Mouse (Mus musculus) erythroblast, adult 5-6 weeks (primary cell): Measurements from ENCODE around the gene Zbed4. TPM values are rescaled to one million over a fixed set of nuclear protein-coding genes. Genes with fewer than 3 reads are reported as not detected.
"Not testable (repeated sequence)": the region's sequence is repeated elsewhere in the genome, so short reads cannot be mapped to it uniquely, and the experiment has no call there.

Experiments
- ATAC-seq: replicated peaks from 2 replicates; pipeline ENCODE4 v1.8.0; 2016; ENCODE audit warnings: moderate number of reproducible peaks, mild to moderate bottlenecking, moderate TSS enrichment, inconsistent platforms; ENCODE audit not compliant: poor library complexity, low FRiP score, severe bottlenecking
- total RNA-seq, 2 experiments: library from RNA; stranded (forward) in 1 of 2; stranded (reverse) in 1 of 2; fragments of 150-400 nt in 1 of 2; fragments of 200-764, 138-1000 nt in 1 of 2; gene quantifications; 2 replicates each; pipeline versions ENCODE4 v1.2.3 to v1.2.4; 2015 to 2017; ENCODE audit warnings: low replicate concordance in 2 of 2

The Zbed4 gene
- total RNA-seq, 2 experiments from 2014 or later, result 14.8 to 29.1 TPM

DNA sequence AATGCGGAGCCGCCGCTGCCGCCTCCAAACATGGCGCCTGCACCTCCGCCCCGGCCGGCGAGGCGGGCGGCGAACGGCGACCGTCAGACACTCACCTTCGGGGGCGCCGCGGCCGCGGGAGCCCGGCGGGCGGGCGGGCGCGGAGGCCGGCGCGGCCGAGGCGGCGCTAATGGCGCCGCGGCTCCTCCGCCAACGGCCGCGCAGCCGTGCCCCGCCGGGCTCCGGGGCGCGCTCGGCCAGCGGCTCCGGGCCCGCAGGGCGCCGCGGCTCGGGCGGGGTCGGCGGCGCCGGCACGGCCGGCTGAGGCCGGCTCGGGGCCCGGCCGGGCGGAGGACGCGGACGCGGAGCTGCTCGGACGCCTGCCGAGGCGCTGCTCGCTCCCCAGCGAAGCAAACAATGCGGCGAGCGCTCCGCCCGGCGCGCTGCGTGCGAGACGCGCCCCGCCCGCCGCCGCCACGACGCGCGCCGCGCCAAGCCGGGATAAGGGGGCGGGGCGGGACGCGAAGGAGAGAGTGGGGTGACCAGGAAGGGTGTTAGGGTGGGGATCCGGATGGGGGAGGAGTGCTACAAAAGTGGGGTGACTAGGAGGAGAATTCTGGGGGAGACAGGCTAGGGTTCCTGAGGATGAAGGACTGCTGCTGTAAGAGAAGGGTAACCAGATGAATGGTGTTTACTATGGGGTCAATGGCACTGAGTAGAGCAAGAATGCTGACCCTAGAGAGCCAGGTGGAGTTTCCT is 17.5 kb upstream of the Zbed4 start, which contains the start of gene Brd1:
Gene Brd1 (minus strand): TSS at position 400 of the 738 bp plus-strand sequence.
- peak; percentile 71 for ATAC-seq

DNA sequence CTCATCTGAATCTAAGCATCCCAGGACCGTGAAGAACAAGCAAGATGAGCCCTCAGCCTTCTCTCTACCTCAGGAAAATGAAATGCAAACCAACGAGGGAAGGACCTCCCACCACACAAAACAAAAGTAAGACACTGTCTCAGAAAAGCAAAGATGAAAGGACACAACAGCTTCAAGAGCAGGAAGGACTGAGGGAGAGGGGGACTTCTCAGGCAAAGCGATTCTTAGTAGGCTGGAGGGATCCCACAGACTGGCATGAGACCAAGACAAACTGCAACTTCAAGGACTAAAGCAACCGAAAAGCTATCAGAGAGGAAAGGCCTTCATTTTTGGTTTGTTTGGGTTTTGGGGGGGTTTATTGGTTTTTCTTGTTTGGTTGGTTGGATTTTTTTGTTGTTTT is 15.3 kb upstream of the Zbed4 start:
- ATAC-seq, result no peak

DNA sequence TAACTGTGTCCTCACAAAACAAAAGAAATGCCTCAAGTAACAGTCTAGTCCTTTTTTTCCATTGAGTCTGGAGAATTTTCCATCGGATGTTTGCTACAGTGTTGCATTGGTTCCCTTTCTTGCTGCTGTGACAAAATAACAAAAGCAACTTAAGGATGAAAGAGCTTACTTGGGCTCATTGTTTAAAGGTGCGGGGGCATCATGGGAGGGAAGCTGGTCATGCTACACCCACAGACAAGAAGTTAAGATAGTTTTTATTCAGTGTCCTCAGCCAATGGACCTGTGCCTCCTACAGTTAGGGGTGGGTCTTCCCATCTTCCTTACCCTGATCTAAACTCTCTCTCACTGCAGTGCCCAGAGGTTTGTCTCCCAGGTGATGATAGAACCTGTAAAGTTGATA is 13.0 kb upstream of the Zbed4 start:
- no peak for ATAC-seq

DNA sequence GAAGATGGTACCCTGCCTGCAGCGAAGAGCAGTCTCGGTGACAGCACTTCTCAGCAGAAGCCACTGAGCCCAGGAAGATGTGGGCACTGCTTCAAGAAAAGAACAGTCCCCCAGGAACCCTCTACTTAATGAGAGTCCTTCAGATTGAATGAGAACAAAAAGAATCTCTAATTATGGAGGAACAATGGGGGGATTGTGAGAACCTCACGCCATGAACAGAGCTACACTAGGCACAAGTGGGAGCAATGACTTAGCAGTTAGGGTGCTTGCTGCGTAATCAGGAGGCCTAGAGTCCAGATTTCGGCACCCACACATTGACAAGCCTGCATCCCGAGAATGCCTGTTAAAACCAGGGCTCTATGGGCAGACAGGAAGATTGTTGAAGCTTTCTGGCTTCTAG is 10.1 kb upstream of the Zbed4 start:
- no peak for ATAC-seq

DNA sequence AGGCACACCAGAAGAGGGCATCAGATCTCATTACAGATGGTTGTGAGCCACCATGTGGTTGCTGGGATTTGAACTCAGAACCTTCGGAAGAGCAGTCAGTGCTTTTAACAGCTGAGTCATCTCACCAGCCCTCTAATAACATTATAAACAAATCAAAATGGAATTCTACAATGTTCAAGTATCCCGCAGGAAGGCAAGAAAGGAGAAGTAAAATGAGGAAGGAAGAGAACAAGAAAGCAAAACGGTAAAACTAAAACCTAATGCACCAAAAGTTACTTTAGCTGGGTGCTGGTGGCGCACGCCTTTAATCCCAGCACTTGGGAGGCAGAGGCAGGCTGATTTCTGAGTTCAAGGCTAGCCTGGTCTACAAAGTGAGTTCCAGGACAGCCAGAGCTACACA is 8.1 kb upstream of the Zbed4 start:
- ATAC-seq, result not testable (repeated sequence)

DNA sequence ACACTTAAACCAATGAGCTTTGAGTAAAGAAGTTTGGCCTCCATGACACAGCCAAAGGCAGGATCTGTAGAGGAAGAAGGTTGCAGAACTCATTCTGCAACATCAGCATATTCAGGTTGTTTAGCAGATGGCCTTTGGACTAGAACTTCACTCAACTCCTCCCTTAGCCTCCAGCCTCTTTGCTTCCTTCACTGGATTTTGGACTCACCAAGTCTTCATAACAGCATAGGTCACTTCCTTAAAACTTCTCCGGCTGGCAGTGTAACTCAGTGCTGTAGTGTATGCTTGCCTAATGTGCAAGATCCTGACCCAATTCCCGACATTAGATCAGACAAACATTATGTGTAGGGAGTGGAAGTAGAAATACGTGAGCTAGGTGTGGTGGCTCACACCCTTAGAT is 6.1 kb upstream of the Zbed4 start:
- no peak for ATAC-seq

DNA sequence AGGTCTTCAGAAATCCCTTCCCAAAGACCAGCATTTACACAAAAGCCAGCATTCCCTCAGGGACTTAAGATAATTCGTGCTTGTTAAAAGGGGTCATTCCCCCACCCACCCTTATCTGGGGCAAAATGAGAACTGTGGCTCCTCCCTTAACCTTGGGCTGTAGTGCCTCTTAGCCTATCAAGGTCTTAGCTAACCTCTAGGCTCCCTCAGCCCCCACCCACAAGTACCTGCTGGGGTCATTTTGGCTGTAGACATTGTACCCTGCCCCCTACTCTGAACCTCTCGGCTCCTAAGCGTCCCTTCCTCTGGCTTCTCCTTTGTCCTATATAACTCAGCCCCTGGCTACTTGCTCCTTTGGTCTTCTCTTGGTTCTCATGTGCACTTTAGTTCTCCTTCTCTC is 5.5 kb upstream of the Zbed4 start:
- no peak for ATAC-seq

DNA sequence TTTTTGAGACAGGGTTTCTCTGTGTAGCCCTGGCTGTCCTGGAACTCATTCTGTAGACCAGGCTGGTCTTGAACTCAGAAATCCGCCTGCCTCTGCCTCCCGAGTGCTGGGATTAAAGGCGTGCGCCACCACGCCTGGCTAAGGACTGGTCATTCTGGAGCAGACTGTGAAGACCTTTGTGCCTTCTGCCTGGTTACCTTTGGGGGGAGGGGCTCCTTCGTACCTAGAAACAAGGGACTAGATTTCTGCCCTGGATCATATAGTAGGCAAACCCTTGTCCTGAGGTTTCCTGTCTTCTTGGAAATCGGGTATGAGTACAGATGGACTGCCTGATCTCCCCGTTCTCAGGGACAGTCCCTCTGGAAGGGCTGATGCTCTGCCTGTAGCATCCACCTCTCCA is 1.8 kb upstream of the Zbed4 start:
- ATAC-seq, result not testable (repeated sequence)

DNA sequence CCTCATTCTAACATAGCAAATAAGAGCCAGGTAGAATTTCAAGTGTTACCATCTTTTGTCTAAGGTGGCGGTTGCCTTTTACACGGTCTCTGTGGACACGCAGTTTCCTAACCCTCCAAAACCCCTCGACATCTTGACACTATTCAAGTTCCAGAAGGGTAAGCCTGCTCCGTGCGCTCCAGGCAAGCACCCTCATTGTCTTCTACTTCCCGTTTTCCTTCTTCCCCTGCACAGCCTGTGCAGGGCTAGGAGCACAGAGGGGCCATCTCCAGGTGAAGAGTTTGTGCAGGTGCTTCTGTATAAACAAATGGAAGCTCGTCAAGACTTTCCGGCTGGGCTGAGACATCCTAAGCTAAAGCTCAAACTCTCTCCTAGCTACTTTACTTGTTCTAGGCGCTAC is 1.4 kb upstream of the Zbed4 start:
- no peak for ATAC-seq

DNA sequence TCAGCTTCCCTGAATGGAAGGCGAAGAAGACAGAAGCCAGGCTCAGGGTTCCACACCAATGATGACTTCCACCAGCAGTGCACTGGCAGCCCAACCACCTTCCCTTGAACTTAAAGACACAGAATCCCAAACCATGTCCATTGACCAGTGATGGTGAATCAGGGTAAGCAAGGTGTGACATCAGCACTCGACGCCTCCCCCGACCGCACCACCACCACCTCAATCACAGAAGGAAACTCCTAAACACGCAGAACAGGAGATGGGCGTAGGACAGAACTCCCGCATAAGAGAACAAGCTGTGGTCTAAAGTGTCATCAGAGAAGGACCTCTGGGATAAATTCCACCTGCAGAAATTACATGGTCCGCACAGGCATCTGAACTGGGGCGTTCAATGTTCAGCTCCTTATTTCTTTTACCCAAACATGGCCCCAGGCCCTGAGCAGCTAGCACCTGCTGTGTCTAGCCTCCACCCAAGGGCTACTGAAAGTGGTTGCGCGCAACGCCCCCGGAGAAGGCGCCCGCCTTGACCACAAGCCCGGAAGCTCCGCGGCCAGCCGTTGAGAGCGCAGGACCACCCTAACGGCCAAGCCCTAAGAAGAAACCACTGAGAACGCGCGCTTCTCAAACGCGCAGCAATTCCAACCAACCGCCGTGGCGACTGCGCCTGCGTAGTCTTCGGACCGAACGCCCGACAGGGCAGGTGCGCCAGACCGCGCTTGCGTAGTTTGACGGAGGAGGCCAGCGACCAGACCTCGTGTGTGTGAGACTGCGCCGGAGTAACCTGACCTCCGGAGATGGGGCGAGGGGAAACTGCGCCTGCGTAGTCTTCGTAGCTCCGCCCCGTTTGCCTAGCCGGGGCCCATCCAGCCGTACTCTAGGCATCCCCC is 540 bp upstream of the Zbed4 start:
- peak; percentile 96 for ATAC-seq

DNA sequence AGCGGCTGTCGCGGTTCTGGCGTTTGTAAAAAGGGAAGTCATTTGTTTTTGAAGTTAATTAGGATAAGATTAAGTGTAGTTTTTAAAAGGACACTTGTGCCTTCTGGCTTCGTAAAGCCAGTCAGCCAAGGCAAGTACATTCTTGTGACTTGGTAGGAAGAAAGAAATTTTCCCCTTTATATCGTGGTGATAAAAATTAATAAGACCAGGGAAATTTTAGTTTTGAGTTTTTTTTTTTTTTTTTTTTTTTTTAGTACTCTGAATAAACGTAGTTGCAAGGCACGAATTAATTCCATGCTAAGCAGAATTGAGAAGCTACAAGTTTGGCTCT is 908 bp downstream of the Zbed4 start:
- no peak for ATAC-seq

DNA sequence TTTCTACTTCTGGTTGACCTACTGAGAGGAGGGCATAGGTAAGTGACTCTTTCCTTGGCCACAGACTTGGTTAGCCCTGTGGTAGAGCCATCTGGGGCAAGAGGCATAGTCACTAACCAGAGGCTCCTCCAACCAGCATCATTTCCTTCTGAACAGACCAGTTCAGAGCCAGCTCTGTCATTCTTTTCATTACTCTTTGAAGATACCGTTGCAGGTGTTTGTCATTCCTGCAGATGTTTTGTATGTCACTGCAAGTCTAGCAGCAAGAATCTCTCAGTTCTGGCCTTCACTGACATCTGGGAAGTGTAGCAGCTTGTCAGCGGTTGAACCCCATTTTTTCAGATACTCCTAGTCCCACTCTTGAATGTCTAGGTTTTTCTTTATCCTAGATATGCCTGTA is 3.4 kb downstream of the Zbed4 start:
- no peak for ATAC-seq

DNA sequence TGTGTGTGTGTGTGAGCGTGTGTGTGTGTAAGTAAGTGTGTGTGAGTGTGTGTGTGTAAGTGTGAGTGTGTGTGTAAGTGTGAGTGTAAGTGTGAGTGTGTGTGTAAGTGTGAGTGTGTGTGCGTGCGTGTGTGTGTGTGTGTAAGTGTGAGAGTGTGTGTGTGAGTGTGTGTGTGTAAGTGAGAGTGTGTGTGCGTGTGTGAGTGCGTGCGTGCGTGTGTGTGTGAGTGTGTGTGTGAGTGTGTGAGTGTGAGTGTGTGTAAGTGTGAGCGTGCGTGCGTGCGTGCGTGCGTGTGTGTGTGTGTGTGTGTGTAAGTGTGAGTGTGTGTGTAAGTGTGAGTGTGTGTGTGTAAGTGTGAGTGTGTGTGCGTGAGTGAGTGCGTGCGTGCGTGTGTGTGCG is 4.3 kb downstream of the Zbed4 start:
- ATAC-seq, result no peak

DNA sequence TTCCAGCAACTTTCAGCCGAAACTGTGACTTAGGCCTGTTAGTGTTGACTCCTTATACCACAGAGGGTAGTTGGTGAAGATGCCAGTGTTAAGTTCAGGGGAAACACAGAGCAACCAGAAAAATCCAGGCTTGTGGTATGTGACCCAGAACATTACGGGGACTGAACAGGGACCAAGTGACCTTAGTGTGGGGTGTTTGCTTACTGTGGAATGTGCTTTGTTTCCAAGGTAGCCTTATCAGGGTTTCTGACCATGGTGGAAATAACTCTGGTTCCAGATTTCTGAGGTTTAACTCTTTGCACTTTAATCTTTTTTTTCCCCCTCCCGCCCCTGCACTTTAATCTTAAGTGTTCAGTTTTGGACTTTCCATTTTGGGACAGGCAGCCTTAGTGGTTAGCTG is 6.6 kb downstream of the Zbed4 start:
- no peak for ATAC-seq

DNA sequence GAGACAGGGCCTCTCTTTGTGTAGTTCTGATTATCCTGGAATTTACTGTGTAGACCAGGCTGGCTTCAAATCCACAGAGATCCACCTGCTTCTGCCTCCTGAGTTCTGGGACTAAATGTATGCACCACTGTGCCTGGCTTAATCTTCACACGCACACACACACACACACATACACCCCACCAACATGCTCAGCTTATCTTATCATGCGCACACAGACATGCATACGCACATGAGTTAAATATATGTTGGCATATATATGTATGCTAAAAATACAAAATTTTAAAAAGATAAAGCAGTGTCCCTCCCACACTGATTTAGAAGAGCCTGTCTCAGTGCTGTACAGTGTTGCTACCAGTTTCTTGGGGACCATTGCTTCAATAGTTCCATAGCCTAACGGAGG is 10.1 kb downstream of the Zbed4 start:
- peak; percentile 96 for ATAC-seq

DNA sequence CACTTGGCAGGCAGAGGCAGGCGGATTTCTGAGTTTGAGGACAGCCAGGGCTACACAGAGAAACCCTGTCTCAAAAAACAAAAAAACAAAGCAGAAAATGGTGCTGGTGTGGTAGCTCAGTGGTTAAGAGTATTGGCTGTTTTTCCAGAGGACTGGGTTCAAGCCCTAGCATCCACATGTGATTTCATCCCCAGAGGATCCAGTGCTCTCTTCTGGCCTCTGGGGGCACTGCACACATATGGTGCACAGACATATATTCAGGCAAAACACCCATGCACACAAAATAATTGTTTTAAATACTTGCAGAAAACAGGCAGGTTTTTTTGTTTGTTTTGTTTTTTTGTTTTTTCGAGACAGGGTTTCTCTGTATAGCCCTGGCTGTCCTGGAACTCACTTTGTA is 14.7 kb downstream of the Zbed4 start:
- ATAC-seq, result peak; percentile 58; the same call in 1 of the 2 replicates

DNA sequence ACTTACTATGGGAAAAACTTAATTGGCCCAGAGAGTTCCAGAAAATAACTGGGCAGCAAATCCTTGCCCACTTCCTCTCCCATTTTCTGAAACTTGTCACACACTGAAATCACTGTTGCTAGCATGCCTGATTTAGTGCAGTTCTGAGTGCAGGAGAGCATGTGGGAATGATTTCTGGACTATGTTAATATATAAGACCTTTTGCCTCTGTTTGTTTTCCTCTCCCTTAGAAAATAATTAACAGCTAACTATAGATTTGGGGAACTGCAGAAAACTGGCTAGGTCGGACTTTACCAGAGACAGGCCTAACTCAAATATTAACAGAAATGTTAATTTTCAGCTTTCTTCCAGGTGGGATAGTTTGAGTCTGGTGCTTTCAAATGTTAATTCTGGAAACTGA is 17.1 kb downstream of the Zbed4 start:
- no peak for ATAC-seq

DNA sequence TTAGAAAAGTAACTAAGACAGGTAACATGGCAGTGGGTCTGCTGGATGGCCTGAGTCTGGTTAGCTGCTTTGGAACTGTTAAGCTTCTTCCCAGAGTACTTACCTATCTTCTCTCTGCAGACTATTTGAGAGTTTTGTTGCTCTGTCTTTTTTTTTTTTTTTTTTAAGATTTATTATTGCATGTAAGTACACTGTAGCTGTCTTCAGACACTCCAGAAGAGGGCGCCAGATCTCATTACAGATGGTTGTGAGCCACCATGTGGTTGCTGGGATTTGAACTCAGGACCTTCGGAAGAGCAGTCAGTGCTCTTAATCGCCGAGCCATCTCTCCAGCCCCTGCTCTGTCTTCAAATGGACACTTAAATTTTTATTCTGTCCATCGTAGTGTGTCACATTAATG is 23.2 kb downstream of the Zbed4 start:
- not testable (repeated sequence) for ATAC-seq

DNA sequence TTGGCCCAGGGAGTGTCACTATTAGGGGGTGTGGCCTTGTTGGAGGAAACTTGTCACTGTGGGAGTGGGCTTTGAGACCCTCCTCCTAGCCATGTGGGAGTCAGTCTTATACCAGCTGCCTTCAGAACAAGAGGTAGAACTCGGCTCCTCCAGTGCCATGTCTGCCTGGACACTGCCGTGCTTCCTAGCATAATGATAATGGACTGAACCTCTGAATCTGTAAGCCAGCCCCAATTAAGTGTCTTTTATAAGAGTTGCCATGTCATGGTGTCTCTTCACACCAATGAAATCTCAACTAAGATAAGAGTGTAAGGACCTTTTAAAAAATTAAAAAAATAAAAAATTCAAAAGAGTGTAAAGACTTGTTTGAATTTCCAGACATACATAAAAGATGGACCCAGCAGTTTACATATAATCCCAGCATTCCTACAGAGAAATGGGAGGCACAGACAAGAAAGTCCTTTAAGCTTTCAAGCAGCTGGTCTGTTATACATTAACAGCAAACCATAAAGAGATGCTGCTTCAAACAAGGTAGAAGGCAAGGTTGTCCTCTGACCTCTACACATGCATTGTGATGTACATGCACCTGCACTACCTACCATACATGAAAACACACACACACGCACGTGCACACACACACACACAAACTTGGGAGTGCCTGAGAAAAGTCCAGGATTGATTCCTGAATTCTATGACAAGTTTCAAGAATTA is 40.8 kb downstream of the Zbed4 start:
- no peak for ATAC-seq

DNA sequence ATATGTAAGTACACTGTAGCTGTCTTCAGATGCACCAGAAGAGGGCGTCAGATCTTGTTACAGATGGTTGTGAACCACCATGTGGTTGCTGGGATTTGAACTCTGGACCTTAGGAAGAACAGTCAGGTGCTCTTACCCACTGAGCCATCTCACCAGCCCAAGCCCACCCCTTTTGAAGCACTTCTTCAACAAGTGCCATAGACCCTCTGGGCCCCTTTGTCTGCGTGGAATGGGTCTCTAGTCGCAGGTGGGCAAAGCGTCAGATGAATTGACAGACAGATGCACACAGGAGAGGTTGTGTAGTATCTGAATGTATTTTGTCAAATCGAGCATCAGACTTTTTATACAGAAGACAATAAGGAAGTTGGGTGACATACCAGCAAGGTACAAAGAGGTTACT is 43.3 kb downstream of the Zbed4 start:
- ATAC-seq, result not testable (repeated sequence)

DNA sequence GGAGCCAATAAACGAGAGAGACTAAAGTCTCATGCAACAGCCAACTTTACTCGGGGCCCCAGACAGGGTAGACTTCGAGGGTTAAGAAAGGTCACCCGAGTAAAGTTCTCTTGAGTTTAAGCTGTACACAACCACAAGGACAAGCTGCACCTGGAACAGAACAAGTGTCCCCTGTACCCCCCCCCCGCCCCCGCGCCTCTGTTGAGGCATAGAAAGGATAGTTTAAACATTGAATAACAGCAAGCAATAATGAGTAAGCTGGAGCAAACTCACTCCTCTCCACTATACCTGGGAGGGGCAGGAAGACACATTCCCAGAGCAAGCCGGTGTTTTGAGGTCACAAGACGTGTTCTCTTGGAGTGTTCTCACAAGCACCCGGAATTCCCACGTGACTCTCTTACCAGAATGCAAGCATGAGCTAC is 48.5 kb downstream of the Zbed4 start:
- no peak for ATAC-seq
